Mouse (Mus musculus) activated CD4-positive, CD25-positive, alpha-beta regulatory T cell, adult 4 months (primary cell): ENCODE results near the gene Sat2. TPM values are rescaled to one million over a fixed set of nuclear protein-coding genes. Genes with fewer than 3 reads are reported as not detected.

Experiments
- ATAC-seq: one replicate; pipeline ENCODE4 v1.8.0; 2017
- polyA plus RNA-seq, 2 experiments: library from polyadenylated mRNA; unstranded; fragments of 100-300 nt; shearing (Covaris generic); gene quantifications; one replicate each; pipeline ENCODE4 v1.2.1; 2017

Gene Sat2
- polyA plus RNA-seq, 2 experiments from 2014 or later: not detected

DNA sequence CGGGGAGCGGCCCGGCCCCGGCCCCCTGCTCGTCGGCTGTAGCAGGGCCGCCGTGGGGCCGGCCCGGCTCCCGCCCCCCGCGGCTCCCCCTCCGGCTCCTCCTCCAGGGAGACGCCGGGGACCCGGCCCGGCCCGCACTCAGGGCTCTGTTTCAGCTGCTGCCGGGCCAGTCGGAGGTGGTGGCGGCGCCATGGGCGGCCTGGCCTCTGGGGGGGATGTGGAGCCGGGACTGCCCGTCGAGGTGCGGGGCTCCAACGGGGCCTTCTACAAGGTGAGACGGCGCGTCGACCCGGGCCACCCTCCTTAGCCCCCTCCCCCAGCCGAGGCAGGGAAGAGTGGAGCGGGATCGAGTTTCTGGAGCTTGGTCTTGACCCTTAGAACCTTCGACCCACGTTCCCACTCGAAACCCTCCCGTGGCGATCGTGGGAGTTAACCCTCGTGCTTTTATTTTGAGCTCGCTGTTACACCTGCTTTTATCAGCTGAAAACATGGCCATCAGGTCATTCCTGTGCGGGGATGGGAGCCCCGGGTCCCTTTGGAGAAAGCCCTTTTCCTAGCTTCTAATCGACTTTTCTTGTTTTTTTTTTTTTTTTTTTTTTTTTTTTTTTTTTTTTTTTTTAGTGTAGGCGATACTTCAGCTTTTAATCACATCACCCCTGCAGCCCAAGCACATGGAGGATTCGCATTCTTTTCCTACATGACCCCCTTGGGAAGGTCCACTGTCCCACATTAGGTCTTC is 11.5 kb downstream of the Sat2 start:
- peak; percentile 28 for ATAC-seq

DNA sequence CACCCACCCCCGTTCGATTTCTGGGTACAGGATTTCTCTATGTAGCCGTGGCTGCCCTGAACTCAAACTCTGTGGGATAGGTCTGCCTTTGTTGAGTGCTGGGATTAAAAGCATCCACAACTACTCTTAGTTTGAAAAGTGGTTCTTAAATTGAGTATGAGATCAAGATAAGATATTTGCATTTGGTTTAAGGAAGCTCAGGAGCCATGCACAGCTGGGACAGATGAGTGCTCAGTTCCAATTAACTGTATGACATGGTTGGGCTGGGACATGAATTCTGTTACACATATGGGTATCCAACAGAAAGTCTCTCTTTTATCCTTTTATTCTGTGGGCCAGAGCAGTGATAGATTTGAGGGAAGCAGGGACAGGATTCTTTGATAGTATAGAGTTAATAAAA is 13.6 kb downstream of the Sat2 start:
- ATAC-seq: no peak

DNA sequence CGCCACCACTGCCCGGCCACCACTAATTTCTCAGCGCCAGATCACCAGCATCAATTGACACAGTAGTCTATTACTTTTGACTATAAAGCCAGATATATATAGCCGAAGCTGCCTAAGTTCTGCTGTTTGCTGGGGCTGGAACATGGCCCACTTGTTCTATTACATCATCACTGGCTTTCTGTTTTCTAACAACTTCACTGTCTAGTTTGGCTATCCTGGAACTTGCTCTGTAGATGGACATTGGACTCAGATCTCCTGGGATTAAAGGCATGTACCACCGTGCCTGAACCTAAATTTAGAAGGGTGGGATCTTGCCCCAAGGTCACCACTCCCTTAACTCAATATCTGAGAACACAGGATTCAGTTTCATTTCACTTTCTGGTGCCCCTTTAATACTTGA is 24.0 kb downstream of the Sat2 start:
- ATAC-seq: no peak

DNA sequence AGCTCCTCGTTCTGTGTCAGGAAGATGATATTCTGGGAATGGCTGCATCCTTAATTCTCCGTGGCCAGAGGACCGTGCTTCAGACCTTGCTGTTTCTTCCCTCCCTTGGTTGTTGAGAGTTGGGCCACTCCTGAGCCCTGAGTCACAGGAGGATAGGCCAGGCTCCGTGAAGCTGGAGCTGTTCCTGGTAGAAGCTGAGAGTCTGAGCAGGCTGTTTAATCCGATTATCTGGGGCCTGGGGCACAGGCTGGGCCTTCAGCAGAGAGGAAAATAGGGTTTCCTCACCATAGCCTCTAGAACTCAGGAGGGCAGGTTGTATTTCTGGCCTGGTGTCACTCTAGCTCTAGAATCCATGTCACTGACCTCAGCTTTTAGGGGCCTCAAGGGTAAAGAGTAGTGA is 31.6 kb downstream of the Sat2 start:
- no peak for ATAC-seq

DNA sequence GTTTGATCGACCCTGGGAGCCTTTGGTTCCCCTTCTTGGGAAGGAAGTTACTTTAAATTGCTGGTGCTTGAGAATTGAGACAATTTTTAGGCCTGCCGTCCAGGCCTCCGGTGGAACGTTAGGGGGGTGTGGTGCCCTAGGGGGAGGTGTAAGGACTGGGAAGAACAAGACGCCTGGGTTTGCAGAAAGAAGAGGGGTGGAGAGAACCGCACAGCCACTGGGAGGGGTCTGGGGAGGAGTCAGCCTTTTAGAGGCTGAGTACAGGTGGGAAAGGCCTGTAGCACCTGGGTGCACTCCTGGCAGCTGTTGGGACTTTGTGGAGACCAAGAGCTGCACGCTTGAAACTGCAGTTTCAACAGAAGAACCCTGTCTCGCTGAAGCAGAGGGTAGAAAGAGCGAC is 32.9 kb downstream of the Sat2 start:
- no peak for ATAC-seq

DNA sequence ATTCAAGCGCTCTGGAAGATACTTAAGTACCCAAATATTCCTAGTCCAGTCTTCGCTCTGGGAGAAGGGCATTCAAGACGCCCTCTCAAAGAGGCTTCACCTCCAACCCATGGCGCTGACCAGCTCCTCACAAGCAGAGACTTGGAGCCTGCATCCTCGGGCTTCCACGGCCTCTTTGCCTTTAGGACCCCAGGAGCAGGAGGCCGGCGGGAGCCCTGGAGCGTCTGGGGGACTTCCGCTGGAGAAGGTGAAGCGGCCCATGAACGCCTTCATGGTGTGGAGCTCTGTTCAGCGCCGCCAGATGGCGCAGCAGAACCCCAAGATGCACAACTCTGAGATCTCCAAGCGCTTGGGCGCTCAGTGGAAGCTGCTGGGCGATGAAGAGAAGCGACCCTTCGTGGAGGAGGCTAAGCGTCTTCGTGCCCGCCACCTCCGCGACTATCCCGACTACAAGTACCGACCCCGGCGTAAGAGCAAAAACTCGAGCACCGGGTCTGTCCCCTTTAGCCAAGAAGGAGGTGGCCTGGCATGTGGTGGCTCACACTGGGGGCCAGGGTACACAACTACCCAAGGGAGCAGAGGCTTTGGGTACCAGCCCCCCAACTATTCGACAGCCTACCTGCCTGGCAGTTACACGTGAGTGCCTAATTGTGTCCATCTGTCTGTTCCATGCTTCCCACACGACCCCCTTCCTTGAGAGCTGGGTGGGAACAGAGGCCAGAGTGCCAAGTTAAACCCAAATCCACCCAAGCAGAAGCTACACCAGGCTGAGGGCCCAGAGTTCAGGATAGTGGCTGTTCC is 33.6 kb downstream of the Sat2 start, which contains the start of gene Sox15:
Gene Sox15, plus strand, starts transcription at position 51 of the 801 bp plus-strand sequence.
- no peak for ATAC-seq

DNA sequence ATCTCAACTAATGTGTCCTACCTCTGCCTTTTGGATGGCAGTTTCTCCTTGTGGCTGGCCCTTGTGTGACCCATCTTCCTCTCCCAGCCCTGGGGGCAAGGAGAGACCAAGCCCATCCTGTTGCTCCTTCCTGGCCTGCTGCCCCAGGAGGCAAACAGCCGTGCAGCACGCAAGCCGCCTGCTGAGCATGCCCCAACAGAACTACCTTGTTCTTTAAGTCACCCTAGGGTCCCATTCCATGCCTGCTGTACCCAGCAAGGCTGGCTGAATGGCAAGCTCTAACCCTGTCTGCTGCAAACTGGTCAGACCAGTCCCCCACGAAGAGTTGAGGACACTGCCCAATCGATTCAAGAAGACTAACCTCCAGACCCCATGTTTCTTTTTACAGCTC is 34.2 kb downstream of the Sat2 start:
- no peak for ATAC-seq

DNA sequence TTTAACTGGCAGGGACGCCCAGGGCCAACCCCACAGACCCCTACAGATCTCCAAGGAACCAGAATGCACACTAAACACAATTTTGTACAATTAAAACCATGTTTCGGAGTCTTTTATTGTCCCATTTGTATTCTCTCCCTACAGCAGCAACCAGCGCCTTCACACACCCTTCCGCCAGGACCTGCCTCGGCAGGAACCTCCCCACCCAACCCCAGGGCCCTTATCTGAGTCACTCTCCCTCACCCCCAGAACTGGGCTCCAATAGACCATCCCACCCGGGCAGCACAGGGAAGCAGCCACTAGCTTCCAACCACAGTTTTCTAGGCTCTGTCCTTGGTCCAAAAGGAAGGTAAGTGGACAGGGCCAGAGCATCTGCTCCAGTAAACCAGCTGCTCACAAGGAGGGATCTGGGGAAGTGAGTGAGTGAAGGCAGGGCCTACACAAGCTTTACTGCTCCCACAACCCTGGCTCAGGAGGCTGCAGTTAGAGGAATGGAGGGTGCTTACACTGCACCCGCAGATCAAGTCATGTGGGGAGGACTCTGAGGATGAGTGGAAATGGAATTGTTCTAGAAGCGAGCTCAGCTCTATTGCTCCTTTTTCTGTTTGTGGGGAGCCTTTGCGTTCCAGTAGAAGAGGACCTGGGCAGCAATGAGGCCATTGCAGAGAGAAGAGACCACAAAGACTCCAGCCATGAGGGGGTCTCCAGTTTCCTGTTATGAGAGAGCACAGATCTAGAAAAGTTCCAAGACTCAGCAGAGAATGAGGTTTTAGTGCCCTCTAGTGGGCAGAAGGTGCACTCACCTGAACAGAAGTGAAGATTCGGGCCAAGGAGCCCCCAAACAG is 35.0 kb downstream of the Sat2 start:
- ATAC-seq: no peak

DNA sequence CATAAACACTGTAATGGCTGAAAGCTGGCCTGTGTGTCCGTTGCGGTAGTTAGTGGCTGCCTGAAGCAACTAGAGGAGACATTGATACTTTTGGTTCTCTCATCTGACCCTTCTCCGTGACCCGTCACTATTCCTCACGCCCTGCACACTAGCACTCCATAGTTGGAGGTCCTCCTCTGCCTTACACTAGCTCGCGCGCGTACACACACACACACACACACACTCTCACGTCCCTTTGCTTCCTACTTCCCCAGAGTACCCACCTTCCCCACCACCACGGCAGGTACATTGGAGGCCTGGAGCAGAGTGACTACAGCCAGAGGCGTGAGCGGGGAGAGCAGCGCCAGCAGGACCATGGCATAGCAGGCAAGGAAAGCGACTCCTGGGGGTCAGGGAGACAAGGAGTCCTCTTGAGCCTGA is 35.6 kb downstream of the Sat2 start:
- no peak for ATAC-seq

DNA sequence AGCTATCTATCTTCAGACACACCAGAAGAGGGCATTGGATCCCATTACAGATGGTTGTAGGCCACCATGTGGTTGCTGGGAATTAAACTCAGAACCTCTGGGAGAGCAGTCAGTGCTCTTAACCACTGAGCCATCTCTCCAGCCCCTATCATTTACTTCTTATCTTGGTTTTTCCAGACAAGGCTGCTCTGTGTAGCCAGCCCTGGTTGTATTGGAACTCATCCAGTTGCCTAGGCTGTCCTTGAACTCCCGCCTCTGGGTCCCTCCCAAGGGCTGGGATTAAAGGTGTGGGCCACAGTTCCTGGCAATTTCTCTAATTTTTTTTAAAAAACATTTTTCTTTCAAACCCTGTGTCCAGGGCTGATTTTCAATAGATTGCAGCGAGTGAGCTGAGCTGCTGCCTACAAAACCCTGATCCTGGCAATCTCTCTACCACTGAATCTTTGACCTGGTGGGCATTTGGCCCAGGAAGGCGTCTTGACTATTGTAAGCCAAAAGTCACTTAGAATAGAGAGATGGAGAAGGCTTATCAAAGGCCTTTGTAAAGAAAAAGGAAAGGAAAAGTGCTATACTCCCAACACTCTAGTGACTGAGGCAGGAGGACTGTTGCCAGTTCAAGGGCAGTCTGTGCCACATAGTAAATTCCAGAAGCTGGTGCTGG is 39.5 kb downstream of the Sat2 start:
- no peak for ATAC-seq

DNA sequence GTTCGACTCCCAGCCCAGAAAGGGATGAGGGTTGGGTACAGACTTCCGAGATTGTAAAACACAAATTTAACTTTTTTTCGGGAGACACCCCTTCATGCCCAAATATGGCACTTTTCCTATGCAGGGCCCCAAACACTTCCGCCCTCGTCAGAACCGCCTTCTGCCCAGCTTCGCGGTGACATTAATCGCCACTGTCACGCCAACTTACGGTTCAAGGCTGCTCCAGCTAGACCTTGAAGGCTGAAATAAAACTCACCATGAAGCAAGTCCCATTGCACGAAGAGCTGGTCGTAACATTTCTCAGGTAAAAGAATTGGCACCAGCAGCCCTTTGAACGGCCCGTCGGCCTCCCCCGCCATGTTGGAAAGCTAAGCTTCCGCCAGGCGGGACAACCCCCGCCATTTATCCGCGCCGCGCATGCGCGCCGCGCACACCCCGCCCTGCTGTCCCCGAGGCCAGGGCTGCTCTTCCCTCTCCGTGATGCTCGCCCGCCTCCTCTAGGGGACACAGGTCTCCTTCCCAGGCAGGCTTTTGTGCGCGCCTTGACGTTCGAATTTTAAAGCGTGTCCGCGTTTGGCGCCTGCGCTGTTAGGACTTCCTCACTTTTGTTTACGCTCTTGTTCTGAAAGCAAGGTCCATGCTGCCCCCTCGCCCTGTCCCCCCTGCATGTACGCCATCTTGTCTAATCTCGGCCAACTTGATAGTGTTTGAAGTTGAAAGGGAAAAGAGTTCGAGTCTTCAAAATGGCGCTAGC is 40.6 kb downstream of the Sat2 start, which contains the start of gene Mpdu1:
Gene Mpdu1, minus strand, starts transcription at position 430 of the 754 bp plus-strand sequence.
- ATAC-seq: peak; percentile 88

DNA sequence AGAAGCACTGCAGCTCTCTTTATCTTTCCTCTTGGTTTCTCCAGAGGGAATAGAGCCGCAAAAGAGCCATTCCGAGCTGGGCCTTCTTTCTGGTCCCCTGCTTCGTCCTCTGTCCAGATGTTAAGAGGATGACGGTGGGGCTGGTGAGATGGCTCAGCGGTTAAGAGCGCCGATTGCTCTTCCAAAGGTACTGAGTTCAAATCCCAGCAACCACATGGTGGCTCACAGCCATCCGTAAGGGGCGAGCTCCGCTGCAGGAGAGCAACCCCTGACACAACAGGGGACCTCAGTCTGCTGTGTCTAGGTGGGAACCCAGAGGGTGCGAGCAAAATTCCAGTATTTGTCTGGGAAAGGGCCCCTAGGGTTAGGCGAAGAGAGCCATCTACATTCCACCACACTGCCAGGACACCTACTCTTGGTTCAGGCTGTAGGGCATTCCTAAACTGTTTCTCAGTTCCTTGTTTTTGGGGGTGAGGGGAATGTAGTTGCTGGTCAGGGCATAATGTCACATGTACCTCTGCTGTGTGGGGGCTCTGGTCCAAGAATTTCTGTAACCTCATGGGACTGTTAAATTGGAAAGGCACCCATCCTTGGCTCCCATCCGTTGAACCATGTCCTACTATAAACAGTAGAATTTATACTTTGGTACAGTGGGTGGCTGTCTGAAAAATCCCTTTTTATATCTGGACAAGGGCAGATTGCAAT is 41.3 kb downstream of the Sat2 start:
- no peak for ATAC-seq

DNA sequence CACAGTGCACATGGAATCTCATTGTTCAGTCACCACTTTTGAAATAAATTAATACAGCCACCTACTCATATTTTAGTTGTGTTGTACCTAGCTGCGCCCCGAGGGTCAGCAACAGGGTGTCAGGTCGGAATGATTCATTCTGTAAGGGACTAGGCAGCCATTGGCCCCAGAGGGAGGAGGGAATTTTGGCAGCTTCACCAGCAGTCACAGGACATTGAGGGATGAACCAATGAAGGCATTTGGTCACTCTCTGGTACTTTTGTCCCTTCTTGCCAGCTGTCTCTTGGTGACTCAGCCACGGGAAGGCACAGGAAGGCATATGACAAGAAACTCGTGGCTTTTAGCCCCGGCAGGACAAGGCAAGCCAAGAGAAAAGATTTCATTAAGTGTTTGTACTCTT is 42.0 kb downstream of the Sat2 start:
- ATAC-seq: no peak

DNA sequence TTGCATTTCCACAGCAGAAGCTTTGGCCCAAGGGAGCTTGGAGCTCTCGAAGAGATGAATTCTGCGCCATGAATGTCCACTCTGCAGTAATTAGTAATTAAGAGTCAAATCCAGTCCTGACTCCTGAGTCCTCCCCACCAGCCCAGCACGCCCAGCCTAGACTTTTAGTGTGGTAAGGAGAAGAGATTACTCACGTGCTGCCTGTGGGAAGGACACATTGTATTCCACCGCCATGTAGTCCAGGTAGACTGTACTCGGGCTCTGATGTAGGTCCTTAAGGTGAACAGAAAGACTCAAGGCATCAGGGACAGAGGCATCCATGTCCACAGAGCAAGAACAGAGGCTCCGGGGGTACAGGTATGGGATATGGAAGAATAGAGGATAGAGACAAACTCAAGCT is 43.0 kb downstream of the Sat2 start:
- ATAC-seq: no peak

DNA sequence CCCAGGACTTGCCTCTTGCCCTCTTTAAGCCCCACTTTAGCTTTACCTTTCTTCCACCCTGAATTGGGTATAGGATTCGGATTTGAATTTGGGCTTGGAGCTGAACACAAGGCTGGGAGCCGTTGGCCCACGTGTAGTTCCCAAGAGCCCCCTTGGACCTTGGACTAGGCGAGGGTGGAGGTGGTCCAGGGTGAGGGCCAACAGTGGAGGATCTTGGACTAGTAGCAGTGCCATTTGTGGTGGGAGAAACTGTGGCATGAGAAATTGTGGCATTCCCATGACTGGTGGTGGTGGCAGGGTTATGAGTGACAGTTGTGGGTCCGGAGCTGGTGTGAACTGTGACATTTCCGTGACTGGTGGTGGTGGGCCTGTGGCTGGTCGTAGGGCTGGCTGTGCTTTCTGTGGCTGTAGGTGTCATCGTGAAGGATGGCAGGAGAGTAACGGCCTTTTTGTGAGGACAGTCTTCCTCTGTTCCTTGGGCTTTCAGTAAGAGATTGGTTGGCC is 43.7 kb downstream of the Sat2 start:
- no peak for ATAC-seq

DNA sequence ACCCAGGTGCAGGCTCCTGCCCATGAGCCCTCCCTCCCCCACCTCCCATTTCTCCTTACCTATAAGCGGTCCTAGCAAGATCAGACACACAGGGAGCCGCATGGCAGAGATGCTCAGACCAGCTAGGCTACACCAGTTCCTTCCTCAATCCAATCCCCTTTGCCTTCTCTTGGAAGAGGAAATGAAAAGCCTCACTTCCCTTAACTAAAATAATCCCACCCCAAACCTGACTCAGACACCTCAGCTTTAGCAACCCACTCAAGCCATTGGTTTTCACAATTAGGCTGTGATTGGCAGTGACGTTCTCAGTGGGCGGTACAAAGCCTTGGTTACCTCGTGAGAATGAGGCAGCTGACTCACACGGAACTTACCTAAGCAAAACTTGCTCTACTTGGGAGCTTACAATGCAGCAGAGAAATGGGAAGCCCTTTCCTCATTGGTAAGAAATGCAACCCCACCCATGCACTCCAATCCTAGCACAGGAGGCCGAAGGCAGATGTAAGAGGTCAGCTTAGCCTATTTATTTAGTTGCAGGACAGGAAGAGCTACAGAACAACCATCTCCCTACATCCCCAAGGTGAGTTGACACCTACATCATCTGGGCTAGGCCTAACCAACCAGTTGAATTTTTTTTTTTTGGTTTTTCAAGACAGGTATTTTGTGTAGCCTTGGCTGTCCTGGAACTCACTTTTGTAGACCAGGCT is 44.3 kb downstream of the Sat2 start, which contains the start of gene Cd68:
Gene Cd68, minus strand, starts transcription at position 193 of the 704 bp plus-strand sequence.
- no peak for ATAC-seq

DNA sequence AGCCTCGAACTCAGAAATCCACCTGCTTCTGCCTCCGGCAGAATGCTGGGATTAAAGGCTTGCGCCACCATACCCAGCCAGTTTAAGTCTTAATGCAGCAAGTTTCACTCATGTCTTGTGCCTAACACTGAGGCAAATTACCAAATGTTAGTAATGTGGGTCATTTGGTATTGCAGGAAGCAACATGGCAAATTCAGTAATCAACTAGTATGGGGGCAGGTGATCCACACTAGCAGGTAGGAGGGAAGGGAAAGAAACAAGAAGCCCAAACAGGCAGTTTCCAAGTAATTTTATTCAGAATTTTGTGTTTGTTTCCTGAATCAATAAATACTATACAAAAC is 44.8 kb downstream of the Sat2 start:
- no peak for ATAC-seq

DNA sequence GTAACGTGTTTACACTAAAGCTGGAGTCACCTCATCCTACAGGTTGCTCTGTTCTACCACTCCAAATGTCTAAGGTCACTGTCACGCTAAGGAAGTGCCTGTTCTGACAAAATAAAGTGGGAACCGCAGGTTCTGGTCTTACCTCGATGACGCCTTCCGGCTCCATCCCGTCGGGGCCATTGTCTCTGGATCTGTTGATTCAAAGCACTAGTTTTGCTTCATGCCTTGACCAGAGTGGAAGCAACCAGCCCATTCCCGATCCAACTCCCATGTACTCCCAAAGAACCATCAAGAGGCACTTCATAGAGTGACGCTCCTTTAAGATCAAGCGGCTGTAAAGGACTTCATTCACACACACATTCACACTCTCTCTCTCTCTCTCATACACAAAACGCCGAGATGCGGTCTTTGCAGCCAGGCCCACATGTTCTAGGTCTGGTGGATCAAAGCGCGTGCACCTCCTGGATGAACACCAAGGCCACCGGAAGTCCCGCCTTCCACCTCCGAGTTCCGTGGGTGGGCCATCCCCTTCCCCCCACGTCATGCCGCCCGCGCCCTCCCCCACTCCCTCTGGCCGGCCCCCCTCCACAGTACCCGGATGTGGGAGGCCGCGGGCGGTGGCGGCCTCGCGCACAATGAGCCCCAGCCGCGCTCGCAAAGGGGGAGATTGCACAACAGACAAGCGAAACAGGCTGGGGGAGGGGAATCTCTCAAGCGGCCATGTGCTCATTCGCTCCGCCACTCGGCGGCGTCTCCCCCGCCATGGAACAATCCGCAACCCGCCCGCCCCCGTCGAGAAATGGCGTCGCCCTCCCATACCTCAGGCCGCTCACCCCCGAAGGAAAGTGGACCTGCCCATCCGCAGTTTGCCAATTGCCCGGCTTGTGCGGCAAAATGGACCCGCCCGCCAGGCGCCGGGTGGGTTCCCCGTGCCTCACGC is 49.2 kb downstream of the Sat2 start:
- peak; percentile 59 for ATAC-seq

DNA sequence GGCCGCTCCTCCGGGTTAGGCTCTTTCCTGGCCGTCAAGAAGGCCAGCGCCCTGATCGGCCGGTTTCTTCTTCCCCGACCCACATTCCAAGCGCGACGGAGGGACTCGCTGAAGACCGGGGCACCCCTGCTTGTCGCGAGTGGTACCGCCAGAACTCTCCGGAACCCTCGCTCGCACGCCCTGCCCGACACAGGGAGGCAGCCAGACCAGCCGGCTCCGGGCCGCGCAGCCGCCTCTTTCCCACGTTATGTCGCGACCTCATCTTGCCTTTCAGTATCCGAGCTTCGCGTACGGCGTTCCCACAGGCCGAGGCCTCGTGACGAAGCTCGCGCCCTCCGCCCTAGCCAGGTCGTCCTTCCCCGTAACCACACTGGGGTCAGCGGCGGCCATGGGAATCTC is 49.9 kb downstream of the Sat2 start:
- ATAC-seq: no peak
